Mouse (Mus musculus) intestine, embryonic 16.5 days (tissue): ENCODE results near the gene Itpr1. TPM values are rescaled to one million over a fixed set of nuclear protein-coding genes. Genes with fewer than 3 reads are reported as not detected.

Experiments used
- ATAC-seq: fragments of 200-750 bp; cut with Nextera tagmentation; 2 replicates; pipeline ENCODE4 v1.8.0; 2017; ENCODE audit warnings: moderate TSS enrichment, moderate library complexity
- H3K27ac ChIP-seq: fragments of 300-500 bp; sonication (generic); 2 replicates; pipeline ENCODE4 v1.5.1; 2014; ENCODE audit warnings: mild to moderate bottlenecking, low read length
- H3K27me3 ChIP-seq: fragments of 300-500 bp; sonication (generic); replicated peaks from 2 replicates; pipeline ENCODE4 v1.6.1; 2014; ENCODE audit warnings: low read length, control low read depth, mixed read lengths; ENCODE audit not compliant: control insufficient read depth, insufficient read depth
- H3K36me3 ChIP-seq: fragments of 300-500 bp; sonication (generic); 2 replicates; pipeline ENCODE4 v1.6.1; 2014; ENCODE audit warnings: low read length, control low read depth; ENCODE audit not compliant: control insufficient read depth, insufficient read depth
- H3K4me1 ChIP-seq: fragments of 300-500 bp; sonication (generic); 2 replicates; pipeline ENCODE4 v1.6.1; 2014; ENCODE audit warnings: low read length, control low read depth, mixed read lengths; ENCODE audit not compliant: control insufficient read depth, insufficient read depth
- H3K4me2 ChIP-seq: fragments of 300-500 bp; sonication (generic); 2 replicates; pipeline ENCODE4 v1.6.1; 2014; ENCODE audit warnings: low read depth, low read length, control low read depth
- H3K4me3 ChIP-seq: fragments of 300-500 bp; sonication (generic); 2 replicates; pipeline ENCODE4 v1.5.1; 2014; ENCODE audit warnings: mild to moderate bottlenecking, low read length
- H3K9ac ChIP-seq: fragments of 300-500 bp; sonication (generic); 2 replicates; pipeline ENCODE4 v1.6.1; 2014; ENCODE audit warnings: low read depth, low read length
- H3K9me3 ChIP-seq: fragments of 300-500 bp; sonication (generic); 2 replicates; pipeline ENCODE4 v1.6.1; 2016; ENCODE audit warnings: low read length, control low read depth; ENCODE audit not compliant: control insufficient read depth
- WGBS: fragments of 180-500 bp; shearing (Covaris S2); extraction: QIAGEN DNeasy Blood & Tissue Kit; methylation state at CpG from one replicate; pipeline ENCODE4 v1.1.7; 2014; 5-methylcytosine and 5-hydroxymethylcytosine counted together
- polyA plus RNA-seq: library from polyadenylated mRNA; unstranded; fragments of >200 nt; fragmentation: Nextera tagmentation; extraction: Ambion mirVana; gene quantifications from 2 replicates; pipeline ENCODE4 v1.2.1, GENCODE M21; 2015

The Itpr1 gene
- polyA plus RNA-seq, 1 experiment from 2014 or later = 5.9 TPM

DNA sequence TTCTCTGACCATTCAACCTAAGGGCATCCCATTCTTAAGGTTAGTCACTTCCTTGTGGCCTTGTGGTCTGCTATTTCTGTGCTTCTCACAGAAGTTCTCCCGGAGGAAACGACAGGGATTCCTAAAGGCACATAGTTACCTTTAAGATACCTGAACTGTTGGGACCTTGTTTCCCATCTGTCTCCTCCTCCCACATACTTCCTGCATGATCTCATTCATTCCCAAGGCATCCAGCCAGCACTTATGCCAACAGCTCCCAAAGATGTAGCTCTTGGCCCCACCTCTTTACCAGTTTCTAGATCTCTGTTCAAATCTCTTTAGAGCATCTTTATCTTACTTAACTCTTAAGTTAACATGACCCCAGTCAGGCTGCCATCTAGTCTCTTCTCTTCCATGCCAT, 238.6 kb downstream of the Itpr1 start:
- Histone ChIP-seq H3K4me1 (peaks cover 24% of the 10 kb centered on the region), H3K36me3 (no peaks in the 10 kb centered on the region), H3K27me3 (no peaks in the 10 kb centered on the region), H3K27ac (no peak overlapping the region), H3K9ac (no peak overlapping the region), H3K4me2 (no peak overlapping the region), H3K9me3 (no peaks in the 10 kb centered on the region), H3K4me3 (no peak overlapping the region)
- 84% methylated on average over 2 of the region's 2 CpGs for WGBS
- ATAC-seq = no peak

DNA sequence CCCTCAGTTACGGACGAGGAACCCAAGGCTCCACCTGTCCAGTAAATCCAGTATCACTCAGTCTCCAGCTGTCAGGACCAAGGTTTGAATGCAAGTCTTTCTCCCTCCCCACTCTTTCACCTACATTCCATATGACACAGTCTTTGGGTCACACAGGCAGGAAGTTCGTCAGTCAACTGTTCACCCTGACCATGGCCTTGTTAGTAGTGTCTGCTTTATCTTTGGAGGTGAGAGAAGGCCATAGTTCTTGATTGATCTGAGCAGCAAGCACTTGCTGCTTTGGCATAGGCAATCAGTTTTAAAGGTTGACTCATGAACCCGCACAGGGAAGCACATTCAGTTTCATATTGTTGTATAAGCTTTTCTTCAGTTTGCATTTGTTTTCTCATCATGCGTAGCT, 240.7 kb downstream of the Itpr1 start:
- 82% methylated on average over 5 of the region's 5 CpGs for WGBS
- no peaks in the 10 kb centered on the region for H3K9me3 ChIP-seq
- no peak for ATAC-seq

DNA sequence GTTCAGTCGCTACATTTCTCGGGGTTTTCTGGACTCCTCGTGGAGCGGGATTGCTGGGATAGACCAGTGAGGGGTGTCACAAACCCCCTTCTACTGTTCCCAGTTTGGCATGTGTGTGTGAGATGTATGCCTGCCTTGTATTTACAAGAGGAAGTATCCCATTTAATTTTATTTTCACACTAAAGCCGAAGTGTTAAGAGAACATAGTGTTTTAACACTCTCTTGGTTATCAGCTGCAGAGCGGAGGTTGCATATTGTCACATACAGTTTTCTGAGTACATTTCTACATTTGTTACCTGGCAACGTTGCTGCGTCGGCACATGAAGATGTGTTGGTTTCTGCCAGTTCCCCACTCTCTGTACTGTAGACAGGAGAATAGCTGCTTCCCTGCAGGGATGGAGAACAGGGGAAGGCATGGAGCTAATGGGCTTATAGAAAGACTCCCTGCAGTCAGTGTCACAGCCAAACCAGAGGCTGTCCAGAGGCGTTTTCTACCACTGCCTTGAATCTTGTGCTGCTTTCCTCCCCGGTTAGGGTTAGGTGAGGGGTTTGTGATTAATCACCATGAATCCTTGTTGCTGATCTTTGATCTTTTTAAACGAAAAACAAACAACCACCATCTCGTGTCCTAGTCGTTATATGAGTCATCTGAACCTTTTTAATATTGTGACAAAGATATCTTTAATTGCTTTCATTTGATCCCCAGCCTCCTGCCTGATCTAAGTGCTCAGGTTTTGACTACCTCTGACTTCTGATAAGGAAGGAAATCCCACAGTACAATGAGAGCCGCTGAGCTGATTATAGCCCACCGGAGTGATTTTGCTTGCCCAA, 241.4 kb downstream of the Itpr1 start:
- H3K9ac ChIP-seq = no peak overlapping the region
- no peaks in the 10 kb centered on the region for H3K27me3 ChIP-seq
- no peaks in the 10 kb centered on the region for H3K36me3 ChIP-seq
- peaks cover 32% of the 10 kb centered on the region for H3K4me1 ChIP-seq
- no peak overlapping the region for H3K27ac ChIP-seq
- no peaks in the 10 kb centered on the region for H3K9me3 ChIP-seq
- ATAC-seq = no peak
- 70% methylated on average over 16 of the region's 16 CpGs for WGBS
- no peak overlapping the region for H3K4me2 ChIP-seq
- no peak overlapping the region for H3K4me3 ChIP-seq

More for the DNA sequence above, 240.7 kb downstream of the Itpr1 start:
- peaks cover 34% of the 10 kb centered on the region for H3K4me1 ChIP-seq
- H3K36me3 ChIP-seq = no peaks in the 10 kb centered on the region
- no peak overlapping the region for H3K4me3 ChIP-seq
- no peak overlapping the region for H3K9ac ChIP-seq
- H3K27me3 ChIP-seq = no peaks in the 10 kb centered on the region
- no peak overlapping the region for H3K4me2 ChIP-seq
- no peak overlapping the region for H3K27ac ChIP-seq

DNA sequence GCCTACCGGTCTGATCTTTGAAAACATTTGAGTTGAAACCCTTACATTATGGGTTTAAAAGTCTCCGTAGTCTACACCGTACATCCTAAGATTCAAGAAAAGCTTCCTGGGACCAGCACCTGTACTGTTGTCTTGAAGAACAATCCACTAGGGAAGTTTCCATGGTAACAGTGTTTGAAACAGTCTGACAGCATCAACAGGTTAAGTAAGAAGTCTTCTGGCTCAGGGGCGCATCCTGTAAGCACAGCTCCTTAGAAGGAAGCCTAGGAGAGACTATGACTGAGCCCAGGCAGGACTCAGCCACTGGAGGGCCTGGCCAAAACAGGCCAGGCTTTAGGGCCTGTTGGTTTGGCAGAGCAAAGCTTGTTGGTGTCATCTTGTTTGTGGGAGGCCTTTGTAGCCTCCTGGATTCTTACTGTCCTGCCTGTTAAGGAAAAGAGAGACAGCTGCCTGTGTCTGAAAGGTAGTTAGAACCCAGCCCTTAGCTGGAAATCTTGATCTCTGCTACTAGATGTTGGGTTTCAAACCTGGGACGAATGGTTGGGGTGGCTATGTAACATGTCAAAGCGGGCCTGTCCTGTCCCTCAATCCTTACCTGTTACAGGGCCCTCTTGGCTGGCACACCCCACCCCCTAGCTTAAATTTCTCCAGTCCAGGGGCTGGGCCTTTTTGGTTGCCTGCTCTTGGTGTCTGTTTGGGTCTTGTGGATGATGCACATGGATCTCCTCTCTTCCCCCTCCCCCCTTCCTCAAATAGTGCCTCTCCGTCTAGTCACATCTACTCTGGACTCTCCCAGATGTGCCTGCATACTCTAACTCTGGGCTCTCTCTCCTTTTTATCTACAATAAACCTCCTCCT, 242.3 kb downstream of the Itpr1 start:
- no peaks in the 10 kb centered on the region for H3K36me3 ChIP-seq
- 90% methylated on average over 7 of the region's 7 CpGs for whole genome bisulfite sequencing
- H3K9me3 ChIP-seq = no peaks in the 10 kb centered on the region
- H3K9ac ChIP-seq = no peak overlapping the region
- H3K4me3 ChIP-seq = no peak overlapping the region
- no peak for ATAC-seq
- peaks cover 32% of the 10 kb centered on the region for H3K4me1 ChIP-seq
- no peaks in the 10 kb centered on the region for H3K27me3 ChIP-seq
- no peak overlapping the region for H3K27ac ChIP-seq
- H3K4me2 ChIP-seq = no peak overlapping the region

DNA sequence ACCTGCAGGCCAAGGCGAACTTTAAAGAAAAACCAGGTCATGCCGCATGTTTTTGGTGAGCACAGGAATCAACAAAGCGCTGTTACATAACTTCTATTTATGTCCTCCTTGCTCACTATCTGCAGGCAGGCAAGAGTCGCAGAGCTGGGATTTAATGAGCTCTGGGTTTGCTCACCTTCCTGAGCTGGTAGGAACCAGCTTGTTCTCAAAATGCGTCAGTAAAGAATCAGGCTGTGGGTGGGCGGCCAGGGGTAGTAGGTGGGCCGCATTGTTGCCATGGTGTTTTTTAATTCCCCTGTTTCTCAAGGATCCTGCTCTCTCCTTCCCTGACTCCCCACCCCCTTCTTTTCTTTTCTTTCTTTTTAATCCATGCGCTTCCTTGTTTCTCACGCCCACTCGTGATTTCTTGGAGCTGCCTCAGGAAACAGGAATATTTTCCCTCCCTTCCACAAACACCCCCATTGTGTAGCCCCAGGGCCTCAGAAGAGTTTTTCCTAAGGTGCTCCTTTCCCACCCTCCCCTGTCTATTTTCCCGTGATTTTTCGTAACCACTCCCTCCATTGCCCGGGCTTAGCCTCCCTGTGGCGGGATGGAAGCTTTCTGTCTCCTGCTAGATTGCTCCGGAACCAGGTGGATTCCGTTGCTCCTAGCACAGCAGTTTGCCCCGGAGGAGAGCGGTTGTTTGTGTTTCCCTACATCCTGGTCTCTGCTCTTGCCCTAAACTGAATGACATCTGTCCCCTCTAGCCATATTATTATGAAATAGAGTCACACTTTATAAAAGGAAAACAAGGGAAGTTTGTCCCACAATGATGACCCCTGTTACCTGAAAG, 243.6 kb downstream of the Itpr1 start:
- Histone ChIP-seq H3K36me3 (no peaks in the 10 kb centered on the region), H3K4me1 (peaks cover 32% of the 10 kb centered on the region), H3K4me3 (no peak overlapping the region), H3K9ac (peak overlapping the region; percentile 2), H3K27ac (peak overlapping the region; percentile 87), H3K27me3 (no peaks in the 10 kb centered on the region), H3K4me2 (peak overlapping the region; percentile 48), H3K9me3 (no peaks in the 10 kb centered on the region)
- ATAC-seq = peak; percentile 51
- WGBS = 21% methylated on average over 18 of the region's 18 CpGs

DNA sequence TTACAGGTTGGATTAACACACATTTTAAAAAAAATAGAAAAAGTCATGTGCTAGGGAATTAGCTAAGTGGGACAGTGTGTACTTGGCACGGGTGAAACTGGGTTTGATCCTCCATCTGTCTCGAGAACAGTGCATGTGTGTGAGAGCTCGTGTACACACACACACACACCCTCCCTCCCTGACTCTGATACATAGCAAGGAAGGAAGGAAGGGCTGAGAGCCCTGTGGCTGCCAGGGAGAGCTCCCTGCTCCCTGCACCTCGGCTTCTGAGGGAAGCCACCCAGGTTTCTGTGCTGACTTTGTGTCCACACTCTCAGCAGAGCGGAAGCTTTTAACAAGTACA, 244.1 kb downstream of the Itpr1 start:
- Histone ChIP-seq H3K9ac (peak overlapping the region; percentile 41; the same call in 1 of the 2 replicates), H3K4me1 (peaks cover 32% of the 10 kb centered on the region), H3K36me3 (no peaks in the 10 kb centered on the region), H3K4me3 (no peak overlapping the region), H3K27ac (peak overlapping the region; percentile 87), H3K27me3 (no peaks in the 10 kb centered on the region), H3K4me2 (peak overlapping the region; percentile 48; the same call in 1 of the 2 replicates), H3K9me3 (no peaks in the 10 kb centered on the region)
- peak; percentile 49 for ATAC-seq
- WGBS = 19% methylated on average over 5 of the region's 5 CpGs

DNA sequence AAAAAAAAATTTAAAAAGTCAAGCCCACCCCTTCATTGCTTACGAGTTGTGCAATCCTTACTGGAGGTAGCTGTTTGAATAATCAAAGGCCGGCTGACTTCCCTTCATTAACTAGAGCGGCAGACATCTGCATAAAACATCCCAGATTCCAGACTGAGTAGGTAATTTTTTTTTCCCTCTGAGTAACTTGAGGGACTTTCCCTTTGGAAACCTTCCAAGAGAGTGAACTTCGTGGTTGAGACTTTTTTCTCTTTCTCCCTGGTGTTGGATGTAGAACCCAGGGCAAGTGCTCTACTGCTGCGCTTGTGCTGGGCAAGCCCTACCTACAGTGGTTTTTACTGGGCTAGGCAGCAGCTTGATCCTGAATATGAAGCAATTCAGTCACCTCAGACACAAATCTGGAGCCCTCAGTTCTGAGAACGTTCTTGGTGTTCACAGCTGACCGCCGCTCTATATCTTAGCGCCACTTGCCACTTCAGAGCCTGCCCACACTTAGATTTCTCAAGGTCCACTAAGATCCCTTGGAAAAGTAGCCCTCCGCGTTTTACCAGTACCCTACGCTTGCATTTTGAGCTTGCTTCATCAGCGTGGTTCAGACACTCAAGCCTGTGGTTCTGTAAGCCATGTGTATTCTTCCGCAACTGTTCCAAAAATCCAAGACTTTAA, 244.8 kb downstream of the Itpr1 start:
- Histone ChIP-seq H3K27ac (peak overlapping the region; percentile 85), H3K4me3 (no peak overlapping the region), H3K4me1 (peaks cover 32% of the 10 kb centered on the region), H3K27me3 (no peaks in the 10 kb centered on the region), H3K4me2 (no peak overlapping the region), H3K9me3 (no peaks in the 10 kb centered on the region), H3K9ac (no peak overlapping the region), H3K36me3 (no peaks in the 10 kb centered on the region)
- peak; percentile 49 for ATAC-seq
- WGBS = 44% methylated on average over 14 of the region's 14 CpGs

DNA sequence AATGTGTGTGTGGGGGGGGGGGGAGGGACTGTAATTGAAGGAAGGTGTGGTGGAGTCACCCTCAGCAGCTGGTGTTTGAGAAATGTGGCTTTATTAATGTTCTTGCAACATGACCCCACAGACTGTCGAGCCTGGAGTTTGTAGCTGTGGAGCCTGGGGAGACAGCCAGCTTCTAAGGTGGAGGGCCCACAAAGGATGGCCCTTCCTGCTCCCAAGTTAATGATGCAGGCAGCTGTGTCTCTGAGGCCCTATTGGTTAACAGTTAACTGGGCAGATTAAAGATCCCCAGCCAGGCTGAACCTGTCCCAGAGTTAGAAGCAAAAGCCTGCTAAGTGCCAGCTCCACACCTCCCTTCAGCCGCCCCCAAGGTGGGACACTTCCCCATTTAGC, 245.3 kb downstream of the Itpr1 start:
- H3K9ac ChIP-seq = peak overlapping the region; percentile 6; the same call in 1 of the 2 replicates
- H3K9me3 ChIP-seq = no peaks in the 10 kb centered on the region
- ATAC-seq = peak; percentile 79
- H3K27ac ChIP-seq = peak overlapping the region; percentile 85; the same call in 1 of the 2 replicates
- H3K4me2 ChIP-seq = no peak overlapping the region
- 25% methylated on average over 2 of the region's 2 CpGs for WGBS
- H3K27me3 ChIP-seq = no peaks in the 10 kb centered on the region
- peaks cover 32% of the 10 kb centered on the region for H3K4me1 ChIP-seq
- no peak overlapping the region for H3K4me3 ChIP-seq
- no peaks in the 10 kb centered on the region for H3K36me3 ChIP-seq
